Mouse (Mus musculus) spleen, postnatal 36 days (tissue): ENCODE measurements at regions not wholly inside any gene's neighbourhood (a gene's known extent, or its start where the extent isn't known, plus 50 kb on each side); places are given as distances from the start of the nearest gene placed in this dataset.

Source experiments
- DNase-seq, 2 experiments: peaks; one replicate each; pipeline ENCODE4 v3.0.0; 2022; ENCODE audit warnings: low spot score in 2 of 2, mixed read lengths in 1 of 2

GRCm38 (mm10) chr1:64297343-64297742 is 175.3 kb upstream of the Klf7 start:
- DNase-seq: no peak

GRCm38 (mm10) chr1:64295512-64295945 is 173.4 kb upstream of the Klf7 start:
- peak in 1 of 2 experiments; percentile 24 for DNase-seq

GRCm38 (mm10) chr1:64295051-64295450 is 173.0 kb upstream of the Klf7 start:
- no peak for DNase-seq

GRCm38 (mm10) chr1:64288812-64289447 is 166.8 kb upstream of the Klf7 start:
- DNase-seq: no peak

GRCm38 (mm10) chr1:64287068-64287467 is 165.0 kb upstream of the Klf7 start:
- DNase-seq: no peak

GRCm38 (mm10) chr1:64284656-64285055 is 162.6 kb upstream of the Klf7 start:
- DNase-seq: no peak

GRCm38 (mm10) chr1:64275865-64276264 is 153.8 kb upstream of the Klf7 start:
- no peak for DNase-seq

- DNase-seq: no peak
Measured at GRCm38 (mm10) chr1:64275086-64275802, 153.2 kb upstream of the Klf7 start.

GRCm38 (mm10) chr1:64257237-64257636 is 135.2 kb upstream of the Klf7 start:
- no peak for DNase-seq

- DNase-seq: peak in 1 of 2 experiments; percentile 6
Measured at GRCm38 (mm10) chr1:64255554-64256295, 133.6 kb upstream of the Klf7 start.

- DNase-seq: no peak
Measured at GRCm38 (mm10) chr1:64254673-64255072, 132.6 kb upstream of the Klf7 start.

GRCm38 (mm10) chr1:64253996-64254395 is 131.9 kb upstream of the Klf7 start:
- DNase-seq: no peak

GRCm38 (mm10) chr1:64242401-64242800 is 120.3 kb upstream of the Klf7 start:
- DNase-seq: no peak

- no peak for DNase-seq
Measured at GRCm38 (mm10) chr1:64229654-64230053, 107.6 kb upstream of the Klf7 start.

- no peak for DNase-seq
Measured at GRCm38 (mm10) chr1:64226001-64226918, 104.2 kb upstream of the Klf7 start.

- DNase-seq: no peak
Measured at GRCm38 (mm10) chr1:64223779-64224687, 102.0 kb upstream of the Klf7 start.

GRCm38 (mm10) chr1:64222475-64222874 is 100.4 kb upstream of the Klf7 start:
- DNase-seq: no peak

GRCm38 (mm10) chr1:64220486-64220885 is 98.4 kb upstream of the Klf7 start:
- DNase-seq: no peak

- DNase-seq: no peak
Measured at GRCm38 (mm10) chr1:64220040-64220439, 98.0 kb upstream of the Klf7 start.

- DNase-seq: no peak
Measured at GRCm38 (mm10) chr1:64215646-64216045, 93.6 kb upstream of the Klf7 start.
